ENCODE assay signal across 10 mouse cellular contexts in genomic region chr10:18371866-18372265, GRCm38 (mm10). TPM values are rescaled to one million over a fixed set of nuclear protein-coding genes. Genes with fewer than 3 reads are reported as not detected.
DNase-seq lines count a peak whose midpoint lies in the region; ATAC-seq and TF ChIP-seq lines count a peak whose summit lies in the region.
"Had no signal": no experiment of that assay in that cellular context is flagged by ENCODE, and none has a peak within 500 bp of the region (broad histone marks: within the 10 kb centered on the region; RNA-seq: fewer than 3 reads in every experiment).

No protein-coding gene starts in this region.

- H3K9ac ChIP-seq in kidney, postnatal 0 days (ENCODE audit: low read depth, low read length): no peak overlapping the region
- 0 out of 2 replicates have a peak overlapping the region, but pooled peaks have one; percentile 26 for H3K9ac ChIP-seq in forebrain, embryonic 14.5 days (ENCODE audit: low read length)
- no peak overlapping the region for H3K9ac ChIP-seq in liver, embryonic 14.5 days (replicated peaks)
- no peak overlapping the region for H3K9ac ChIP-seq in stomach, postnatal 0 days (ENCODE audit: low read length)

- TF ChIP-seq EP300 in liver, embryonic 14.5 days (IDR thresholded peaks at IDR 0.05; ENCODE audit: low read depth): no peak
- TF ChIP-seq EP300 in stomach, postnatal 0 days (optimal IDR thresholded peaks at IDR 0.05): no peak

- H3K27ac ChIP-seq in kidney, postnatal 0 days: peak overlapping the region; percentile 72
- no peak overlapping the region for H3K27ac ChIP-seq in forebrain, embryonic 14.5 days (ENCODE audit: low read depth, low read length)
- H3K27ac ChIP-seq in liver, embryonic 14.5 days: no peak overlapping the region
- peak overlapping the region; percentile 45 for H3K27ac ChIP-seq in stomach, postnatal 0 days (replicated peaks)

- DNase-seq in kidney, postnatal 0 days (ENCODE audit: low spot score): peak; percentile 32
- DNase-seq in kidney, adult 8-10 months: no peak
- DNase-seq in forebrain, embryonic 14.5 days (ENCODE audit: low spot score): peak; percentile 66
- no peak for DNase-seq in liver, embryonic 14.5 days (ENCODE audit: low read depth in 3 of 3, low spot score in 3 of 3)
- DNase-seq in stomach, postnatal 0 days (ENCODE audit: low spot score): no peak
- no peak for DNase-seq in frontal cortex, postnatal 36 days (ENCODE audit: low spot score in 2 of 2)
- no peak for DNase-seq in lung, adult 18-20 months
- DNase-seq: right cerebral cortex, postnatal 25 days had no signal

- H3K4me3 ChIP-seq in kidney, postnatal 0 days (replicated peaks; ENCODE audit: low read depth, low read length): no peak overlapping the region
- H3K4me3 ChIP-seq in forebrain, embryonic 14.5 days (ENCODE audit: low read depth, low read length): no peak overlapping the region
- no peak overlapping the region for H3K4me3 ChIP-seq in liver, embryonic 14.5 days (ENCODE audit: insufficient read depth in 1 of 2, low read depth in 2 of 2, low read length in 2 of 2)
- no peak overlapping the region for H3K4me3 ChIP-seq in stomach, postnatal 0 days (ENCODE audit: low read depth, low read length)

- H3K9me3 ChIP-seq in kidney, postnatal 0 days (replicated peaks; ENCODE audit: low read length): no peaks in the 10 kb centered on the region
- no peaks in the 10 kb centered on the region for H3K9me3 ChIP-seq in forebrain, embryonic 14.5 days (replicated peaks; ENCODE audit: control insufficient read depth, low read length)
- H3K9me3 ChIP-seq in liver, embryonic 14.5 days (ENCODE audit: control insufficient read depth, low read length): no peaks in the 10 kb centered on the region
- no peaks in the 10 kb centered on the region for H3K9me3 ChIP-seq in stomach, postnatal 0 days (ENCODE audit: control insufficient read depth, low read length)

- H3K27me3 ChIP-seq in kidney, postnatal 0 days (ENCODE audit: insufficient read depth, low read length): no peaks in the 10 kb centered on the region
- no peaks in the 10 kb centered on the region; the same call in 1 of the 2 replicates for H3K27me3 ChIP-seq in forebrain, embryonic 14.5 days (replicated peaks; ENCODE audit: control insufficient read depth, insufficient read depth, low read length)
- H3K27me3 ChIP-seq in liver, embryonic 14.5 days (ENCODE audit: control insufficient read depth, insufficient read depth, low read length): no peaks in the 10 kb centered on the region
- no peaks in the 10 kb centered on the region for H3K27me3 ChIP-seq in stomach, postnatal 0 days (ENCODE audit: control insufficient read depth, insufficient read depth, low read length)
- H3K27me3 ChIP-seq: Patski had no signal

- H3K4me1 ChIP-seq in kidney, postnatal 0 days (replicated peaks; ENCODE audit: insufficient read depth, low read length): peaks cover 14% of the 10 kb centered on the region
- H3K4me1 ChIP-seq in forebrain, embryonic 14.5 days (ENCODE audit: control insufficient read depth, insufficient read depth, low read length): peaks cover 8% of the 10 kb centered on the region
- H3K4me1 ChIP-seq in liver, embryonic 14.5 days (replicated peaks; ENCODE audit: control insufficient read depth in 2 of 2, insufficient read depth in 2 of 2, low read length in 1 of 2): peaks cover 0 to 9% of the 10 kb centered on the region in 2 experiments; a peak in 2 of 4 replicates
- 0 out of 2 replicates have a peak, but pooled peaks cover 2% of the 10 kb centered on the region for H3K4me1 ChIP-seq in stomach, postnatal 0 days (replicated peaks; ENCODE audit: control insufficient read depth, insufficient read depth)

- 52% methylated on average over 13 of the region's 13 CpGs for WGBS in kidney, postnatal 0 days
- WGBS in forebrain, embryonic 14.5 days: 42% methylated on average over 13 of the region's 13 CpGs
- WGBS in liver, embryonic 14.5 days (ENCODE audit: insufficient replicate concordance): 53% methylated on average over 13 of the region's 13 CpGs
- 64% methylated on average over 13 of the region's 13 CpGs for WGBS in stomach, postnatal 0 days

- peak overlapping the region; percentile 13; the same call in 1 of the 2 replicates for H3K4me2 ChIP-seq in kidney, postnatal 0 days (ENCODE audit: low read length)
- H3K4me2 ChIP-seq in forebrain, embryonic 14.5 days (ENCODE audit: low read length): peak overlapping the region; percentile 35
- peak overlapping the region; percentile 31; the same call in 1 of the 2 replicates for H3K4me2 ChIP-seq in liver, embryonic 14.5 days (ENCODE audit: low read depth)
- H3K4me2 ChIP-seq in stomach, postnatal 0 days (replicated peaks; ENCODE audit: low read depth): no peak overlapping the region

- no peaks in the 10 kb centered on the region for H3K36me3 ChIP-seq in kidney, postnatal 0 days (ENCODE audit: insufficient read depth, low read length)
- H3K36me3 ChIP-seq in forebrain, embryonic 14.5 days (ENCODE audit: control insufficient read depth, insufficient read depth, low read length): no peaks in the 10 kb centered on the region
- H3K36me3 ChIP-seq in liver, embryonic 14.5 days (replicated peaks; ENCODE audit: control insufficient read depth, insufficient read depth, low read depth): no peaks in the 10 kb centered on the region
- no peaks in the 10 kb centered on the region for H3K36me3 ChIP-seq in stomach, postnatal 0 days (ENCODE audit: control insufficient read depth, insufficient read depth, low read length)

- TF ChIP-seq CTCF in kidney, postnatal 0 days (IDR thresholded peaks at IDR 0.05; ENCODE audit: low read depth): no peak
- TF ChIP-seq CTCF in liver, embryonic 14.5 days (IDR thresholded peaks at IDR 0.05; ENCODE audit: low read depth): no peak
- no peak for TF ChIP-seq CTCF in stomach, postnatal 0 days (IDR thresholded peaks at IDR 0.05; ENCODE audit: low read depth)

- no peak for ATAC-seq in kidney, postnatal 0 days (replicated peaks; ENCODE audit: low FRiP score, low read depth)
- ATAC-seq in forebrain, embryonic 14.5 days: peak; percentile 80
- ATAC-seq in liver, embryonic 14.5 days (ENCODE audit: insufficient read depth): no peak
- no peak for ATAC-seq in stomach, postnatal 0 days (ENCODE audit: low FRiP score, low TSS enrichment)
- no peak for ATAC-seq in CD4-positive, CD25-positive, alpha-beta regulatory T cell, adult 4 months
- ATAC-seq: Patski had no signal

RNA-seq across cellular contexts. Expression of gene Nhsl1, which starts 53.1 kb away (rescaled TPM):
- polyA plus RNA-seq in kidney, postnatal 0 days (2015; fragmentation: Nextera tagmentation; extraction: Ambion mirVana): 8.5 and 8.8 TPM in 2 replicates
- 17.1 and 17.9 TPM in 2 replicates for polyA plus RNA-seq in forebrain, embryonic 14.5 days (2014; fragmentation: Nextera tagmentation; extraction: Ambion mirVana)
- polyA plus RNA-seq in liver, embryonic 14.5 days (2012; rRNA removed): 0.55 and 0.64 TPM in 2 replicates
- 0.50 and 0.75 TPM in 2 replicates for polyA plus RNA-seq in liver, embryonic 14.5 days (2014; fragmentation: Nextera tagmentation; extraction: Ambion mirVana)
- 4.3 and 4.7 TPM in 2 replicates for polyA plus RNA-seq in stomach, postnatal 0 days (2015; fragmentation: Nextera tagmentation; extraction: Ambion mirVana)
- 1 to 10 TPM; 1.5 to 2.2 TPM for polyA plus RNA-seq in CD4-positive, CD25-positive, alpha-beta regulatory T cell, adult 4 months (2017; shearing (Covaris generic))

Comparison
In these comparisons a context has a peak if more than half of its experiments do, and no peak if none do; other contexts are left out.
1. DNase-seq: peak in kidney, postnatal 0 days (single experiment) and forebrain, embryonic 14.5 days (single experiment); none in kidney, adult 8-10 months (0 of 2), liver, embryonic 14.5 days (0 of 3), stomach, postnatal 0 days (single experiment), frontal cortex, postnatal 36 days (0 of 2) and lung, adult 18-20 months (0 of 2).
2. H3K27ac ChIP-seq: peak in kidney, postnatal 0 days (single experiment) and stomach, postnatal 0 days (single experiment); none in forebrain, embryonic 14.5 days (single experiment) and liver, embryonic 14.5 days (single experiment).